Mouse (Mus musculus) T-helper 1 cell (primary cell): ENCODE data around the gene Adad1.

ENCODE experiments used
- in situ Hi-C: fragments of 300-600 bp; cut with MboI, MseI; formaldehyde crosslinking; loops from one replicate; pipeline ENCODE4 v1.15.1; 2025; ENCODE audit warnings: high pct_unique_total_duplicates

The Adad1 gene

GRCm38 (mm10) chr3:37158246-37158645 is 94.9 kb downstream of the Adad1 start:
- in situ Hi-C loops = loop anchor here (5.0 kb wide), 1 partner anchor 44 kb away; no protein-coding TSS in a partner anchor

GRCm38 (mm10) chr3:37161096-37161495 is 97.8 kb downstream of the Adad1 start:
- in situ Hi-C loops = no loop called here

- in situ Hi-C loops = no loop called here
Measured at GRCm38 (mm10) chr3:37169283-37169682, 106.0 kb downstream of the Adad1 start.
